Mouse (Mus musculus) liver, adult 2 months (tissue): ENCODE measurements around the gene Cks1b.

Experiments used
- CTCF ChIP-seq: fragments of 200-500 bp; IDR thresholded peaks from 2 replicates; pipeline ENCODE4 v1.5.1; 2011; ENCODE audit warnings: low read depth, low read length, control low read depth
- POLR2A ChIP-seq: fragments of 200-500 bp; IDR thresholded peaks from 2 replicates; pipeline ENCODE4 v1.6.1; 2011; ENCODE audit warnings: low read length, control low read depth; ENCODE audit not compliant: insufficient read depth; ENCODE audit errors: extremely low read depth

- TF ChIP-seq POLR2A = peak; percentile 55; the same call in 1 of the 2 replicates
- TF ChIP-seq CTCF = no peak
Measured at GRCm38 (mm10) chr3:89421002-89421774, 3.0 kb upstream of the Cks1b start.
